Mouse (Mus musculus): ENCODE data around the gene Trpv6. TPM values are rescaled to one million over a fixed set of nuclear protein-coding genes. Genes with fewer than 3 reads are reported as not detected.

Gene Trpv6
- total and polyA plus RNA-seq, 2 experiments from 2014 or later: 0.45 TPM; not detected in 1

GRCm38 (mm10) chr6:41662320-41662719 is 26.1 kb upstream of the Trpv6 start:
- no peak for DNase-seq (ENCODE audit: low spot score)
- ATAC-seq: no peak
- WGBS: 35% methylated on average over 2 of the region's 2 CpGs

GRCm38 (mm10) chr6:41658487-41658886 is 22.3 kb upstream of the Trpv6 start:
- DNase-seq (ENCODE audit: low spot score) (no peak), ATAC-seq (no peak)
- Histone ChIP-seq H3K9me3 (ENCODE audit: low read length) (no peaks in the 10 kb centered on the region), H3K4me3 (ENCODE audit: low read length) (no peak overlapping the region), H3K4me2 (ENCODE audit: low read depth, low read length) (no peak overlapping the region), H3K4me1 (ENCODE audit: insufficient read depth, low read length) (no peaks in the 10 kb centered on the region), H3K36me3 (ENCODE audit: insufficient read depth, low read length) (no peaks in the 10 kb centered on the region), H3K27ac (no peak overlapping the region), H3K27me3 (ENCODE audit: insufficient read depth, low read length) (no peaks in the 10 kb centered on the region), H3K9ac (replicated peaks; ENCODE audit: low read length) (no peak overlapping the region)
- TF ChIP-seq CTCF (IDR thresholded peaks at IDR 0.05; ENCODE audit: low read depth): no peak
- WGBS: 84% methylated on average over 1 of the region's 1 CpGs

More at GRCm38 (mm10) chr6:41662320-41662719, 26.1 kb upstream of the Trpv6 start:
- H3K4me1 ChIP-seq (ENCODE audit: insufficient read depth, low read length): no peaks in the 10 kb centered on the region
- no peak overlapping the region for H3K27ac ChIP-seq
- H3K9ac ChIP-seq (replicated peaks; ENCODE audit: low read length): no peak overlapping the region
- TF ChIP-seq CTCF (IDR thresholded peaks at IDR 0.05; ENCODE audit: low read depth): peak; percentile 41
- H3K4me3 ChIP-seq (ENCODE audit: low read length): no peak overlapping the region
- H3K9me3 ChIP-seq (ENCODE audit: low read length): no peaks in the 10 kb centered on the region
- H3K4me2 ChIP-seq (ENCODE audit: low read depth, low read length): no peak overlapping the region
- H3K27me3 ChIP-seq (ENCODE audit: insufficient read depth, low read length): no peaks in the 10 kb centered on the region
- H3K36me3 ChIP-seq (ENCODE audit: insufficient read depth, low read length): no peaks in the 10 kb centered on the region

- Histone ChIP-seq H3K4me1 (ENCODE audit: insufficient read depth, low read length) (no peaks in the 10 kb centered on the region), H3K36me3 (ENCODE audit: insufficient read depth, low read length) (no peaks in the 10 kb centered on the region), H3K27me3 (ENCODE audit: insufficient read depth, low read length) (no peaks in the 10 kb centered on the region), H3K9me3 (ENCODE audit: low read length) (no peaks in the 10 kb centered on the region), H3K27ac (no peak overlapping the region), H3K9ac (replicated peaks; ENCODE audit: low read length) (no peak overlapping the region), H3K4me3 (ENCODE audit: low read length) (no peak overlapping the region), H3K4me2 (ENCODE audit: low read depth, low read length) (no peak overlapping the region)
- ATAC-seq (no peak), DNase-seq (ENCODE audit: low spot score) (no peak)
- no peak for TF ChIP-seq CTCF (IDR thresholded peaks at IDR 0.05; ENCODE audit: low read depth)
- 86% methylated on average over 8 of the region's 8 CpGs for WGBS
Observed at GRCm38 (mm10) chr6:41654648-41655047, 18.4 kb upstream of the Trpv6 start.

GRCm38 (mm10) chr6:41653173-41653572 is 17.0 kb upstream of the Trpv6 start:
- no peak overlapping the region for H3K9ac ChIP-seq (replicated peaks; ENCODE audit: low read length)
- DNase-seq (ENCODE audit: low spot score) (no peak), ATAC-seq (no peak)
- no peak overlapping the region for H3K4me3 ChIP-seq (ENCODE audit: low read length)
- no peak overlapping the region for H3K4me2 ChIP-seq (ENCODE audit: low read depth, low read length)
- H3K27ac ChIP-seq: no peak overlapping the region
- H3K27me3 ChIP-seq (ENCODE audit: insufficient read depth, low read length): no peaks in the 10 kb centered on the region
- no peaks in the 10 kb centered on the region for H3K9me3 ChIP-seq (ENCODE audit: low read length)
- 94% methylated on average over 5 of the region's 5 CpGs for WGBS
- H3K36me3 ChIP-seq (ENCODE audit: insufficient read depth, low read length): no peaks in the 10 kb centered on the region
- no peak for TF ChIP-seq CTCF (IDR thresholded peaks at IDR 0.05; ENCODE audit: low read depth)
- no peaks in the 10 kb centered on the region for H3K4me1 ChIP-seq (ENCODE audit: insufficient read depth, low read length)

GRCm38 (mm10) chr6:41646672-41647071 is 10.5 kb upstream of the Trpv6 start:
- no peaks in the 10 kb centered on the region for H3K9me3 ChIP-seq (ENCODE audit: low read length)
- ATAC-seq (no peak), DNase-seq (ENCODE audit: low spot score) (no peak)
- H3K27ac ChIP-seq: no peak overlapping the region
- H3K4me1 ChIP-seq (ENCODE audit: insufficient read depth, low read length): no peaks in the 10 kb centered on the region
- H3K27me3 ChIP-seq (ENCODE audit: insufficient read depth, low read length): no peaks in the 10 kb centered on the region
- H3K4me2 ChIP-seq (ENCODE audit: low read depth, low read length): no peak overlapping the region
- TF ChIP-seq CTCF (IDR thresholded peaks at IDR 0.05; ENCODE audit: low read depth): no peak
- H3K36me3 ChIP-seq (ENCODE audit: insufficient read depth, low read length): no peaks in the 10 kb centered on the region
- H3K9ac ChIP-seq (replicated peaks; ENCODE audit: low read length): no peak overlapping the region
- H3K4me3 ChIP-seq (ENCODE audit: low read length): no peak overlapping the region

- no peaks in the 10 kb centered on the region for H3K27me3 ChIP-seq (ENCODE audit: insufficient read depth, low read length)
- no peak overlapping the region for H3K4me3 ChIP-seq (ENCODE audit: low read length)
- no peaks in the 10 kb centered on the region for H3K36me3 ChIP-seq (ENCODE audit: insufficient read depth, low read length)
- no peak overlapping the region for H3K9ac ChIP-seq (replicated peaks; ENCODE audit: low read length)
- no peaks in the 10 kb centered on the region for H3K9me3 ChIP-seq (ENCODE audit: low read length)
- H3K4me2 ChIP-seq (ENCODE audit: low read depth, low read length): no peak overlapping the region
- ATAC-seq (no peak), DNase-seq (ENCODE audit: low spot score) (no peak)
- no peaks in the 10 kb centered on the region for H3K4me1 ChIP-seq (ENCODE audit: insufficient read depth, low read length)
- WGBS: 79% methylated on average over 3 of the region's 3 CpGs
- H3K27ac ChIP-seq: no peak overlapping the region
- no peak for TF ChIP-seq CTCF (IDR thresholded peaks at IDR 0.05; ENCODE audit: low read depth)
Observed at GRCm38 (mm10) chr6:41646220-41646619, 10.0 kb upstream of the Trpv6 start.

GRCm38 (mm10) chr6:41643227-41643626 is 7.0 kb upstream of the Trpv6 start:
- no peaks in the 10 kb centered on the region for H3K27me3 ChIP-seq (ENCODE audit: insufficient read depth, low read length)
- DNase-seq (ENCODE audit: low spot score) (no peak), ATAC-seq (no peak)
- H3K4me1 ChIP-seq (ENCODE audit: insufficient read depth, low read length): no peaks in the 10 kb centered on the region
- TF ChIP-seq CTCF (IDR thresholded peaks at IDR 0.05; ENCODE audit: low read depth): no peak
- no peak overlapping the region for H3K4me3 ChIP-seq (ENCODE audit: low read length)
- no peak overlapping the region for H3K4me2 ChIP-seq (ENCODE audit: low read depth, low read length)
- H3K9me3 ChIP-seq (ENCODE audit: low read length): no peaks in the 10 kb centered on the region
- WGBS: 90% methylated on average over 3 of the region's 3 CpGs
- no peak overlapping the region for H3K9ac ChIP-seq (replicated peaks; ENCODE audit: low read length)
- H3K27ac ChIP-seq: no peak overlapping the region
- no peaks in the 10 kb centered on the region for H3K36me3 ChIP-seq (ENCODE audit: insufficient read depth, low read length)

All from hindbrain, postnatal 0 days (tissue).